Mouse (Mus musculus) splenic B cell, adult 2 months (primary cell): ENCODE data around the gene Alpl.
A peak's percentile ranks its signal among the peaks of the same experiment; 100 is the strongest.

ENCODE experiments used
- DNase-seq: peaks from one replicate; pipeline ENCODE4 v3.0.0-alpha.2; 2011; ENCODE audit warnings: low read depth, low spot score
- H3K27me3 ChIP-seq: 2 replicates; pipeline ENCODE4 v1.6.1; 2012; ENCODE audit warnings: mild to moderate bottlenecking, low read length, moderate library complexity, mixed read lengths; ENCODE audit not compliant: control insufficient read depth, poor library complexity, insufficient read depth, severe bottlenecking
- H3K36me3 ChIP-seq: 2 replicates; pipeline ENCODE4 v1.6.1; 2012; ENCODE audit warnings: mild to moderate bottlenecking, low read length, moderate library complexity, mixed read lengths; ENCODE audit not compliant: control insufficient read depth, poor library complexity, insufficient read depth, severe bottlenecking

Gene Alpl

DNA sequence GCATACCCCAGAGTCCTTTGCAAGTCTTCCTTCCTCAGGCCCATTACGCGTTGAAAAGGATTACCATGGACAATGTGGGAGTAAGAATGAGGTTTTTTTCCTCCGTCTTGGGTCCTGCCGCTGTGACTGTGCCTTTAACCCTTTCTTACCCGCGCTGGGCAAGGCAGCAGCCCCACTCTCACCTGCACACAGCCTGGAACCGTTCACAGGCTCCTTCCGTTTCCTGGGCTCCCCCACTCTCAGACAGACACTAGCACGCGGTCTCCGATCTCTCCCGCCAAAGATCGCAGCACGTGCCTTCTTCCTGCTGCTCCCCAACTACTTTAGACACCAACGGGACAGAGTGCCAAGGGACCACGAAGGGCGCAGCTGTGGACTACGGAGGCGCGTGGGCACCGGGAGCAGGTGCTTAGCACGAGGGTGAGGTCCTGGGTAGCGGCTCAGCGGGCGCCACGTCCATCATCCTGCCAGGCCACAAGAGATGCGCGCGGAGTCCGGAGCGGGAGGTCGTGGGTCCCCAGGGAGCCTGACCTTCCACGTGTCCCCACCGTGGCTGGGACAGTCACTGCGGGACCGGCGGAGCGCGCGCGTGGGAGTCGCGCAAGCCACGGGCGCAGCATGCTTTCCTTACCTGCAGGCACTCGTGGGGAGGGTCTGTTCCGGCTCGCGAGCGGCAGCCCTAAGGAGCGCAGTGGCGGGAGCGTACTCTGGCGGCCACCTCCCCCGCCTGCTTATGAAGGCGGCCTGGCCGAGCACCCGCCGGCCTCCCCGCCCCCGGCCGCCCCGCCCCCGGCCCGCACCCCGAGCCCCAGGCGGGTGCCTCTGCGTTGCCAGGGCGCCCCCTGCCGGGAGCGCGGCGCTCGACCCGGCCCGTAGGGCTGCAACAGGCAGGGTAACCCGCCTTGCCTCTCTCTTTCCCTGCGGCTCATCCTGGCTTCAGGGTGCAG, at the start of gene Alpl:
Gene Alpl, minus strand, starts transcription at position 774 of the 947 bp plus-strand sequence.
- no peaks in the 10 kb centered on the region for H3K36me3 ChIP-seq
- peak; percentile 79 for DNase-seq
- H3K27me3 ChIP-seq = no peaks in the 10 kb centered on the region

DNA sequence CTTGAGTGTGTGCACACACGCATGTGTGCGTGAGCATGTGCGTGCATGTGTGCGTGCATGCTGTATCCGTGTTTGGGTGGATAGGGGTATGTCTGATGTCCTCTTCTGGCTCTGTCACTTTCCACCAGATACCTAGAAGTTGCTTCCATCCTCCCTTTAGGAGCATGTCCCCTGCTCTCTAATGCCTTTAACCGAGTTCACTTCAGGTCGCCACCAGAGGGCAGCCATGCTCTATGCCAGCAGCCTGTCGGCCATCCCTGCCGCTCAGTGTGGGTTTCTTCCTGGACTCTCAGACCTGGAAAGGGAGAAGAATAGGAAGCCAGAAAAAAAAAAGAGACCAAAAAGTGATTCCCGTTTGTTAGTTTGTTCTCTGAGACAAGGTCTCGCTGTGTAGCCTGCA, 48.5 kb upstream of the Alpl start:
- H3K36me3 ChIP-seq = no peaks in the 10 kb centered on the region
- peak; percentile 75 for DNase-seq
- H3K27me3 ChIP-seq = no peaks in the 10 kb centered on the region

DNA sequence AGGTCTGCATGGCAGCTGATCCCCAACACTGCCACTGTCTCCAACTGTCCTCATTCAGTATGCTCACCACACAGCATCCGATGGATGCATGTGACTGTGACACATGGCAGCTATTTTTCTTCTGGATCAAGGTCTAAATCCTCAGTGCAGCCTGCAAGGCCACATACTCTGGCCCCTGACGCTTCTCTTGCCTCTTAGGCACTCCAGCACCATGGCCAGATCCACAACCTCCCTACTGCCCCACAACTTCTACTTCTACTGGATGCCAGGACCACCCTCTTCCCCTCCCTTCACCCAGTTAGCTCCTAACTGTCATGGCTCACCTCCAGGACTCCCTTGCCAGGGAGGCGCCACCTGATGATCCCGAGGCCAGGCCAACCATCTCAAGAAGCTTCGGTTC, 43.3 kb upstream of the Alpl start:
- no peaks in the 10 kb centered on the region for H3K27me3 ChIP-seq
- no peaks in the 10 kb centered on the region for H3K36me3 ChIP-seq
- DNase-seq = no peak

DNA sequence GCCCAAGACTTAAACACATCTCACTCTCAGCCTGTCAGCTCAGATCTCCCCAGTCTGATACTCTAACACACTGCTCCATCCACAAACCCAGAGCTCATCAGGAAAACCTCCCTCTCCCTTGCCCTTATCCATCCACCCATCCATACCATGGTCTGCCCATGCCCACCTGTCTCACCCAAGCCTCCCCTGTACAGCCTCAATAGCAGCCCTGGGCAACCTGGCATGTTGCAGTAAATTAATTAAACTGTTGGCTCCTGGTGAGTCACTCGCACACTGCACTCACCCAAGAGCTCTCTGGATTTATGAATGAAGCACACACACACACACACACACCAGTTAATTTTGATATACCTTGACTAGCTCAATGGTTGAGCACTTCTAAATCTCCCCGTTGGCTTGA, 42.6 kb upstream of the Alpl start:
- no peak for DNase-seq
- Histone ChIP-seq H3K36me3 (no peaks in the 10 kb centered on the region), H3K27me3 (no peaks in the 10 kb centered on the region)

DNA sequence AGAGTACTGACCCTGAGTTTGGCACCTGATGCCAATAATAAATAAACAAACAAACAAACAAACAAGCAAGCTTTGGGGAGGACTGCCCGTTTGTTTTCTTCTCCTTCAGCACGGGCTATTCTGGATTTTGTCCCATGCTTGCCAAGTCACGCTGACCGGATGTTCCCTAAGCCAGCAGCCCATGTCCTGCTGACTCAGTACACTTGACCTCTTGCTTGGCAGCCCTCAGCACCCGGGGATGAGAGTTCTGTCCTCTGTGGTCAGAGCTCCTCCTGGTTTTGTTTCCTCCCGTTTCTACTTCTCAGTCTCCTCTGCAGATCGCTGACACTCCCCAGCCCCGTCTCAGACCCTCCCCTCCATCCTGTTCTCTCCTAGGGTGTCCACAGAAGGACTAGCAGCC, 41.6 kb upstream of the Alpl start:
- H3K36me3 ChIP-seq = no peaks in the 10 kb centered on the region
- no peak for DNase-seq

DNA sequence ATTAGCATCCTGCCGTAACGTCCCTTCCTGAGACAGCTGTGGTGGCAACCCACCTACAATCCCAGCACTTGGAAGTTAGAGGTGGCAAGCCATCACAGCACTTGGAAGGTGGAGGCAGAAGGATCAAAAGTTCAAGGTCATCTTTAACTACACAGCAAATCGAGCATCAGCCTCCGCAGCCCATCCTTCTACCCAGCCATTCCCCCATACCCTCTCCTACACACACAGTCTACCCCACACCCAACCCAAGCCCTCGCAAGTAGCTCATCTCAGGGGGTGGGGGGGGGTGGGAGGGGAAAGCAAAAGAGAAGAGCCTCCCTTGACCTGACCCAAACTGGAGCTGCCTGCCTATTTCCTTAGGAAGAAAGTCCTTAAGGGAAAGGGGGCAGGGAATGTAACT, 40.6 kb upstream of the Alpl start:
- no peaks in the 10 kb centered on the region for H3K27me3 ChIP-seq
- DNase-seq = no peak
- H3K36me3 ChIP-seq = no peaks in the 10 kb centered on the region

More for the DNA sequence above, 41.6 kb upstream of the Alpl start:
- no peaks in the 10 kb centered on the region for H3K27me3 ChIP-seq

DNA sequence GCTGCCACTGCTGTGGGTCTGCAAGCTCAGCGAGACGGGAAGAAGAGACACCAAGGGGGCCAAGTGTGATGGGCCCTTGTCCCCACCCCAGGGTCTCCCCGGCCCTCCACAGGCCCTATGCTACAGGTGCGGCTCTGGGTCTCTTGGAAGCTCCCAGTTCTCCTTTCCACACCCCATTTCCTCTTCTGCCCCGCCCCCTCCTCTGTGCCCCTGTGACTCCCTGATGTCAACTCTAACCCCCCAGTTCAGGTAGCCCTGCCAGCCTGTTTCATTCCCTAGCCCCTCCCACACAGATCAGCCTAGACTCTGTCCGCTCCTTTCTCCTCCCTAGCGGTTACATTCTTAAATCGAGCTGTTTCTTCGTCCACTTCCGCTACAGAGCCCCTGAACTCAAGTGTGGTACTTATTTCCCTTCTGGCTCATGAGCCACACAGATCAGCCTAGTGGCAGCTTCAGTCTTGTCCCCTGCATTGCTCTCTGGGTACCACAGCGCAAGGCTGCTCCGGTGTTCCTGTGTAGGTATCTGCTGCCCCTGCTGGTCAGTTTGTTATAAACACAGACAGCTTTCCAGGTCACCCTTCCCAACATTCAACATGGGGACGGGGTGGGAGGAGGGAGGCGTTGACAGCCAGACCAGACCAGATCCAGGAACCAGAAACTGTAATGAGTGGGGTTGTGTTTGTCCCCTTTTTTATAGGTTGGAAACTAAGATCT, 39.6 kb upstream of the Alpl start:
- DNase-seq = peak; percentile 75
- no peaks in the 10 kb centered on the region for H3K36me3 ChIP-seq
- no peaks in the 10 kb centered on the region for H3K27me3 ChIP-seq

DNA sequence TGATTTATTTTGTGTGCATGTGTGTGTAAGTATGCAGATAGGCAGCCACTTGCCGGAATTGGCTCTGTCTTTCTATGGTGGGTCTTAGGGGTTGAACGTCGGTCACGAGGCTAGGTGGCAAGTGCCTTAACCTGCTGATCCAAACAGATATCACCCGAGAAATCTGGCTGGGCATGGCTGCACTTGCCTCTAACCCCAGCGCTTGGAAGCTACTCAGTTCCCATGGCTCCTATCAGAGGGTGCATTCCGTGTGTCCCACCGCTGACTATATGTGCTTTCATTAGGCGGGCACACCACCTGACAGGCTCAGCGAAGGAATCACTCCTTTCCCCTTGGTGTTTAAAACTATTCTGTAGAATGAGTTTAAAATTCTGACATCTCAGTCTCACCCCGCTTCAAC, 35.4 kb upstream of the Alpl start:
- no peak for DNase-seq
- H3K36me3 ChIP-seq = no peaks in the 10 kb centered on the region
- no peaks in the 10 kb centered on the region for H3K27me3 ChIP-seq

DNA sequence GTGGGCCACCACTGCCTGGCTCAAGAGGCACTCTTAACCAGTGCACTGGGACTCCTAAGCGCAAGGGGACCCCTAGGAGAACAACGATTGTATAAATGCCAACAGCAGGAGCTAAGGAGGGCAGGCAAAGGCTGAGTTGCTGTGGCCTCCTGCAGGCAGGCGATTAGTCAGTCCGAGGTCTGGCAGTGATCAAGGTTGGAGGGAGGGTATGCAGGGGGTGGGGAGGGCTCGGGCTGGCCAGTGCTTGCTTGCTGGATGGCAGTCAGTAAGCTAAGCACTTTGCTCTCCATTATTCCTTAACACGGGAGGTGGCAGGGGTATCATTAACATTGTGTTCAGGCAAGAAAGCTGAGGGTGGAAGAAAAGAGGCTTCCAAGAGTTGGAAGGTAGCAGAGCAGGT, 34.2 kb upstream of the Alpl start:
- no peaks in the 10 kb centered on the region for H3K36me3 ChIP-seq
- no peak for DNase-seq
- H3K27me3 ChIP-seq = no peaks in the 10 kb centered on the region

DNA sequence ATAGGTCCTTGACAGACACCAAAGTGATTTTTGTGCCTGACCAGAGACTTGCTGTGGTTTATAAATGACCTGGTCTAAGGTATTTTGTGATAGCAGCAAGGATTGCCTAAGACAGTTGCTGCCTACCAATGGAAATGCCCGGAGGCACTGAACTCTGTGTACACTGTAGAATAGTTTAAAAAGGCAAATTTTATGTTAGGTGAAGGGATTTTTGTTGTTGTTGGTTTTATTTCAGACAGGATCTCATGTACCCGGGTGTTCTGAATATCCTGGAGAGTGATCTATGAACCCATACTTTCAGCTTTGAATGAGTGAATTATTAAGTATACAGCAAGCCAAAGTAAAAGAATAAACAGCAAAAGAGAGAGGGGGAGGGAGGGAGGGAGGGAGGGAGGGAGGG, 28.7 kb upstream of the Alpl start:
- H3K27me3 ChIP-seq = no peaks in the 10 kb centered on the region
- no peaks in the 10 kb centered on the region for H3K36me3 ChIP-seq
- DNase-seq = no peak

DNA sequence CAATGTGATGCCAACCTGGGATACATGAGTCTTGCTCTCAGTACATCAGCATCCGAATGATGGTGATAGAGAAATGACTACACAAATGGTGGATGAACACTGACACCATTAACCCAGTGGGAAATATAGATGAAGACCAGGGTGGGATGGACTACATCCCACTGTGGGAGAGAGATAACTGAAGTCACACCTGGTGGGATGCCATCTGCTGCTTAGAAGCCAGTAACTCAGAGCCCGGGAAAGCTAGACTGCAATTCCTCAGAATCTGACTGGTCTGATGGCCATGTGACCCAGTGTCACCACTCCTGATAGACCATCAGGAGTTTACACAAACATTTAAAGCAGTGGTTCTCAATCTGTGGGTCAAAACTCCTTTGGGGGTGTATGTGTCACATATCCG, 27.4 kb upstream of the Alpl start:
- Histone ChIP-seq H3K27me3 (no peaks in the 10 kb centered on the region), H3K36me3 (no peaks in the 10 kb centered on the region)
- DNase-seq = no peak

DNA sequence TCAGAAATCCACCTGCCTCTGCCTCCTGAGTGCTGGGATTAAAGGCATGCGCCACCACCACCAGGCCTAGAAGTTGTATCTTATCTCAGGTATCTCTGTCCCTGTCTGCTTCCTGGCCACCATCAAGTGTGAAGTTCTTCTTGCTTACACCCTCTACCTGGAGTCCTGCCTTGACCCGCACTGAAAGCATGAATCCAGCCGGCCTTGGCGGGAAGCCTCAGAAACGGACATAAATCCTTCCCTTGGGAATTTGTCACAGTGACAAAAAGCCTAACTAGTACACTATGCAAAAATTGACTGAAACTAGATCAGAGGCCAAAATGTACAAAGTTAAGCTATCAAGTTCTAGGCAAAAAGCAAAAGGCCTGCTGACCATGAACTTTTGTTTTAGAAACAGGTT, 26.4 kb upstream of the Alpl start:
- Histone ChIP-seq H3K27me3 (no peaks in the 10 kb centered on the region), H3K36me3 (no peaks in the 10 kb centered on the region)
- no peak for DNase-seq

DNA sequence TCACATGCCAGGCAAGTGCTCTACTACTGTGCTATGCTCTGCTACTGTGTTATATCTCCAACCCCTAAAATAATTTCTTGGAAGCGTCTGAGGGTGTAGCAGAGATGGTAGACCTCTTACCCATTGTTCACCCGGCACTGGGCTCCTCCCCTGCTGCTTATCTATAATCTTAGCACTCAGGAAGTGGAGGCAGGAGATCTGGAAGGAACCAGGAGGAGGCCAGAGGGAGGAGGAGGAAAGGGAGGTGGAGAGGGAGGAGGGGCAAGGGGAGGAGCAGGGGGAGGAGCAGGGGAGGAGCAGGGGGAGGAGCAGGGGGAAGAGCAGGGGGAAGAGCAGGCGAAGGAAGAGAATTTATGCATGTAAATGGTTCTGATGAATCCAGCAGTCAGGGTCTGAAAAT, 24.5 kb upstream of the Alpl start:
- DNase-seq = no peak
- H3K36me3 ChIP-seq = no peaks in the 10 kb centered on the region
- no peaks in the 10 kb centered on the region for H3K27me3 ChIP-seq

DNA sequence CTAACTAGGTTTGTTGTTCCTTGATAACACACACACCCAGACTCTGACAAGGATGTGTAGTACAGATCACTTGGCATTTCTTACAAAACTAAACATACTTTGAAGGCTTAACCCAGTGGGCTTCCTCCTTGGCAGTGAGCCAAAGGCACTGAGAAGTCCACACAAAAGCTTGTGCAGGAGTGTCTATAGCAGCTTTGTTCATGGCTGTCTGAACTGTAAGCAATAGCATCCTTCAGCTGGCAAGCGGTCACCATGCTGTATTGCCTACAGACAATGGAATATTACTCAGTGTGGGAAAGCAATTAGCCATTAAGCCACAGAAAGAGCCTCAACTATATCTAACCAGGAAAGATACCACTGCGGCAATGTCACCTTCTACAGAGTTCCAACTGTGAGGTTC, 23.3 kb upstream of the Alpl start:
- H3K36me3 ChIP-seq = no peaks in the 10 kb centered on the region
- no peak for DNase-seq
- no peaks in the 10 kb centered on the region; the same call in 1 of the 2 replicates for H3K27me3 ChIP-seq

DNA sequence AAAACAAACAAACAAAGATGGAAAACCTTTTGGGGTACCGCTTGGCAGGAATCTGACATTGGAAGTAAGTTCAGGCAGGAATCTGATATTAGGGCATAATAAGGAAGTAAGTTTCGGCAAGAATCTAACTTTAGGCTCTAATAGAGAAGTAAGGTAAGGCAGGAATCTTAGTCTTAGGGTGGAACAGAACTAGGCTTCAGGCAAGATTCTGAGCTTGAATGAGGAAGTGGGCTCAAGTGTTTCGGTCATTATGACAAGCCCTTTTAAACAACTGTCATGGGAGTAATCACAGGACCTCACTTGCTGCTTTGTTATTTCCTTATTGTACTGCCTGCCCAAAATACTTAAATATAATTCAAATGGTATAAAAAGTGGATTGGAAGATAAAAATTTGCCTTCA, 22.2 kb upstream of the Alpl start:
- no peaks in the 10 kb centered on the region; the same call in 1 of the 2 replicates for H3K27me3 ChIP-seq
- no peaks in the 10 kb centered on the region for H3K36me3 ChIP-seq
- DNase-seq = peak; percentile 40
